Mouse (Mus musculus) large intestine, adult 2 months (tissue): ENCODE measurements around the gene Spdya. TPM values are rescaled to one million over a fixed set of nuclear protein-coding genes. Genes with fewer than 3 reads are reported as not detected.
"Not testable (repeated sequence)": the region's sequence is repeated elsewhere in the genome, so short reads cannot be mapped to it uniquely, and the experiment has no call there.

Experiments used
- DNase-seq: peaks from one replicate; pipeline ENCODE4 v3.0.0-alpha.2; 2012; ENCODE audit warnings: low read depth, low spot score
- WGBS: fragments of 180-500 bp; shearing (Covaris S2); methylation state at CpG from one replicate; pipeline ENCODE4 v1.1.7; 2018; 5-methylcytosine and 5-hydroxymethylcytosine counted together
- polyA plus RNA-seq: library from polyadenylated mRNA; depleted of rRNA; stranded (reverse); fragments of >200 nt; gene quantifications from 2 replicates; pipeline ENCODE4 v1.2.3, GENCODE M21; 2012; rRNA removed

The Spdya gene
- polyA plus RNA-seq, 1 experiment: not detected

DNA sequence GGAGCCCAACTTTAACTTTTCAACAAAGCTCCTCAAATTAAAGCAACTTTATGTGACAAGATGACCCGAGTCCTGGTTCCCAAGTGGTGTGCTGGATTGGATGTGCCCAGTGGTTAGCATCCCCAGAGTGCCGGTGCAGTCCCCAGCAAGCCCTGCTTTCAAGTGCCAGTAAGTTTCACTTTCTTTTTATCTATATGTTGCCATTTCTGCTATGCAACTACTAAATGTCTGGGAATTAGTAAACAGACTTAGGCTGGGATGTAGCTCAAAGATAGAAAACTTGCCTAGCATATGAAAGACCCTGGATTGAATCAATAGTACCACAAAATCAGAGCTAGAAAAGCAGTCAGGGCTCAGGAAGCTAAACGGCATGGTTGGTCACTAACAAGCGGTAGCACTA, 66.1 kb downstream of the Spdya start:
- DNase-seq: no peak
- 43% methylated on average over 4 of the region's 4 CpGs for WGBS

DNA sequence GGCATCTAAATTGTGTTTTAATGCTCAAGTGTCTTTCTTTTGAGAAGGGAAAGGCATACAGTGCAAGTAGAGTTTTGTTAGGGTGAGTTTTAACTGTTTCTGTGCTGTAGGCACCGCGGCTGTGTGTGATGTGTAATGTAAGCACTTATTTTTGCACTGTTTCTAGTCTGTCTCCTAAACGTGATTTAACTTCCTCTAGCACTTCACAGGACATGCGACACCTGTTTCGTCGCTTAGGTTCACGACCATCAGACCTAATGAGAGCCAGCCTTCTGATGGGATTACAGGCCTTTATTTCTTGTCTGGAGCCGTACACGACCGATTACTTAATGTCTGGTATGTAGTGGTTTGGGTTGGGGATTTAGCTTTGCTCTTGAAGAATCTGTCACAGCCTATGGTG, 79.9 kb downstream of the Spdya start:
- whole genome bisulfite sequencing: 83% methylated on average over 10 of the region's 10 CpGs
- DNase-seq: no peak

DNA sequence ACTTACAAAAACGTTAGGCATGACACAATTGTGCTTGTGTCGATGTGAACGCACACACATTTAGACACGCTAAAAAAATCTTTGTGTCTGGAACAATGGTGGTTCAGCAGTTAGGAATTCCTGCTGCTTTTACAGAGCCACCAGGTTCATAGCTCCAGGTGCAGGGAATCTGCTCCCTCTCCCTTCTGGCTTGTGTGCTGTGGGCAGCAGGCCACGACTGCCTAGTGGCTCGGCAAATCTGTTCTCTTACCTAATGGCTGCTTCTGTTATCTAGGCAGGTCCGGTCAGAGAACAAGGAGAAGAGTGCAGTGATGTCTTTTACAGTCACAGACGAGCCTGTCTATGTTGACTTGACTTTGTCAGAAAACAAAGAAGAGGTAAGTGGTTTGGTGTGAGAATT, 81.5 kb downstream of the Spdya start:
- DNase-seq: no peak
- WGBS: 78% methylated on average over 8 of the region's 8 CpGs

DNA sequence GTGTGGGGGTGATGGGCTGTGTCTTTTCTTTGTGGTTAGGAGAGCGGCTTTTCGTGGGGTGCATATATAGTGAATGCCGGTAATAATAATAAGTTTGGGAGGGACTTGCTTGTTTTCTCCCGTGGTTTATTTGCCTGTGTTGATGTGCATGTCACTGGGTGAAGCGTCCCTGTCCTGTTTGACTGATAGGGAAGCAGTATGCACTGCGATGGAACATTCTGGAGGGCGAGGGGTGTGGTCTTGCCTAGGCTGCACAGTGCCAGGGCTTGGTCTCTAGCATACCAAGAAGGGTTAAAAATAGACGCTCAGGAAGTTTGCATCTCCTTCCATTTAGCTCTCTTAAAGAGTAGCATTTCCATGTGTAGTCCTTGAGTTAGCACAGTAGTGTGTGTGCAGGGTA, 84.9 kb downstream of the Spdya start:
- DNase-seq: no peak
- 88% methylated on average over 8 of the region's 8 CpGs for WGBS

GRCm38 (mm10) chr17:71637750-71638265, 85.9 kb downstream of the Spdya start:
- no peak for DNase-seq
- WGBS: 86% methylated on average over 4 of the region's 4 CpGs

DNA sequence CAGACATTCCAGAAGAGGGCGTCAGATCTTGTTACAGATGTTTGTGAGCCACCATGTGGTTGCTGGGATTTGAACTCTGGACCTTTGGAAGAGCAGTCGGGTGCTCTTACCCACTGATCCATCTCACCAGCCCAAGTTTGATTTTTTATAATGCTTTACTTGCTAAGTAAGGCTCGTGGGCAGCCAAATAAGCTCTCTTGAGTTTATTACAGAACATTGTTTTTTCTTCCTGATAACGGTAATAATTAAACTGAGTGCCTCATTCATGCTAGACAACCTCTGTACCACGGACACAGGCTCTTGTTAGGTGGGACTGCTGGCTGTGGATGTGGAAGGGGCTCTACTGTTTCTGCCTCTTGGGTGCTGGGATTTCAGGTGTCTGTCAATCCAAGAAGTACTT, 87.2 kb downstream of the Spdya start:
- DNase-seq: not testable (repeated sequence)
- 26% methylated on average over 5 of the region's 5 CpGs for WGBS

Other genes starting within 250 kb of the Spdya start
- gene Emilin2, start 240.1 kb upstream of the Spdya start, polyA plus RNA-seq: 0.84 and 0.91 TPM in 2 replicates
- gene Gm4707, start 92.1 kb upstream of the Spdya start, polyA plus RNA-seq: 0.24 and 0.91 TPM in 2 replicates
- gene Smchd1, start 76.7 kb upstream of the Spdya start, polyA plus RNA-seq: 6.1 and 9.3 TPM in 2 replicates
- 0.84 and 1.2 TPM in 2 replicates for gene Ndc80, start 25.2 kb upstream of the Spdya start, polyA plus RNA-seq
- gene Wdr43, start 63.8 kb downstream of the Spdya start, polyA plus RNA-seq: 6.8 and 11.0 TPM in 2 replicates
- 0.27 and 0.29 TPM in 2 replicates for gene Togaram2, start 121.2 kb downstream of the Spdya start, polyA plus RNA-seq
- not detected in 2 replicates for gene Pcare, start 200.8 kb downstream of the Spdya start, polyA plus RNA-seq
- gene Clip4, start 216.4 kb downstream of the Spdya start, polyA plus RNA-seq: 1.7 and 2.4 TPM in 2 replicates